Mouse (Mus musculus): Measurements from ENCODE around the gene Hist1h2bn.
"Not testable (repeated sequence)": the region's sequence is repeated elsewhere in the genome, so short reads cannot be mapped to it uniquely, and the experiment has no call there.

Gene Hist1h2bn

DNA sequence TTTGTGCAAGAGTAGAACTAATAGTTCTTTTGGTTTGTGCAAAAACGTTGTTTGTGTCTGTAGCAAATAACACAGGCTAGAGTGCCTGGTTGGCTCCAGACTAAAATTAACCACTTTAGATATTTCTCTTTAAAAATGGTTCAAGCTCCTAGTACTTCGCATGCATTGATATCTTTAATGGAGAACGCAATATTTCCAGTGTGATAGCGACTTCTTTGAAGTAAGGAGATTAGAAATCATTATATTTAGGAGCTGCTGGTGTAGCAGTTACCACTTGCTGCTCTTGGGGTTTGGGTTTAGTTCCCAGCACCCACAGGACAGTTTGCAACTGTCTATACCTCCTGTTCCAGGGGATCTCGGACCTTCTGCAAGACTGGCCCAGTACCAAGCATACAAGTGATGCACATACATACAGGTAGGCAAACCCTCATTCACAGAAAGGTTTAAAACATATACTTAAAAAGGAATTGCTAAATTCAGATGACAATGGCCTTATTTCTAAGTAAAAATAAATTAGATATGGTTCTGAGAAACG, 27.2 kb downstream of the Hist1h2bn start:
- no peak for DNase-seq (ENCODE audit: low read depth, low spot score)

- DNase-seq (ENCODE audit: low read depth, low spot score): no peak
Observed at GRCm38 (mm10) chr13:21781639-21782038, 27.7 kb downstream of the Hist1h2bn start.

DNA sequence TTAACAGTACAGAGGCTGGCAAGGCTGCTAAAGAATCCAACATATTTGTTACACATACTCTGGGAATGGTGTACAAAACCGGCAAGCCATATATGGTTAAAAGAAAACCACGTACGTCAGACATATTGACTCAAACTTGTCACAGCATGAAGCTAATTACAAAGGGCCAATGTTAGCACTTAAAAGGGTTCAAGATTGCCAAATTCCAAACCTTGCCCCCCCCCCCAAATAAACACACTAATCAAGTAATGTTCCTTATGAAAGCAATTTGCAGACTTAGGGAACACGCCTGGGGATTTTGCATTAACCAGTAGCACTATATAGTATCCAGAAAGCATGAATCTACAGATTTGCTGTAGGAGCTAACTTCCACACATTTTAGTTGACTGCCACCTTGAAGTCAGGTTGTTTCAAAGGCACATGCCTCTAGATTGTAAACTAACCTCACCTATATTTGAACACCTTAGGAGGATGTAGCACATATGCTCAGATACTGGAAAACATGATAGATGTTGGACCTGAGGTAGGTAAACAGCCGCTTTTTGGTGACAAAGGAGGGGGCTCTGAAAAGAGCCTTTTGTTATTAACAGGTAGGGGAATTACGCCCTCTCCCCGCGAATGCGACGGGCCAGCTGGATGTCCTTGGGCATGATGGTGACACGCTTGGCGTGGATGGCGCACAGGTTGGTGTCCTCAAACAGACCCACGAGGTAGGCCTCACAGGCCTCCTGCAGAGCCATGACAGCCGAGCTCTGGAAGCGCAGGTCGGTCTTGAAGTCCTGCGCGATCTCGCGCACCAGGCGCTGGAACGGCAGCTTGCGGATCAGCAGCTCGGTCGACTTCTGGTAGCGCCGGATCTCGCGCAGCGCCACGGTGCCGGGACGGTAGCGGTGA, 28.7 kb downstream of the Hist1h2bn start:
- peak; percentile 78 for DNase-seq (ENCODE audit: low read depth, low spot score)

- peak; percentile 93 for DNase-seq (ENCODE audit: low read depth, low spot score)
Observed at GRCm38 (mm10) chr13:21783255-21783617, 29.3 kb downstream of the Hist1h2bn start, which contains the start of gene Hist1h3i. Gene Hist1h3i (minus strand): TSS chr13:21783370.

- peak; percentile 82 for DNase-seq (ENCODE audit: low read depth, low spot score)
Observed at GRCm38 (mm10) chr13:21783734-21784161, 29.8 kb downstream of the Hist1h2bn start.

GRCm38 (mm10) chr13:21784311-21784710, 30.4 kb downstream of the Hist1h2bn start:
- DNase-seq (ENCODE audit: low read depth, low spot score): no peak

- peak; percentile 72 for DNase-seq (ENCODE audit: low read depth, low spot score)
Observed at GRCm38 (mm10) chr13:21786189-21786898, 32.4 kb downstream of the Hist1h2bn start.

DNA sequence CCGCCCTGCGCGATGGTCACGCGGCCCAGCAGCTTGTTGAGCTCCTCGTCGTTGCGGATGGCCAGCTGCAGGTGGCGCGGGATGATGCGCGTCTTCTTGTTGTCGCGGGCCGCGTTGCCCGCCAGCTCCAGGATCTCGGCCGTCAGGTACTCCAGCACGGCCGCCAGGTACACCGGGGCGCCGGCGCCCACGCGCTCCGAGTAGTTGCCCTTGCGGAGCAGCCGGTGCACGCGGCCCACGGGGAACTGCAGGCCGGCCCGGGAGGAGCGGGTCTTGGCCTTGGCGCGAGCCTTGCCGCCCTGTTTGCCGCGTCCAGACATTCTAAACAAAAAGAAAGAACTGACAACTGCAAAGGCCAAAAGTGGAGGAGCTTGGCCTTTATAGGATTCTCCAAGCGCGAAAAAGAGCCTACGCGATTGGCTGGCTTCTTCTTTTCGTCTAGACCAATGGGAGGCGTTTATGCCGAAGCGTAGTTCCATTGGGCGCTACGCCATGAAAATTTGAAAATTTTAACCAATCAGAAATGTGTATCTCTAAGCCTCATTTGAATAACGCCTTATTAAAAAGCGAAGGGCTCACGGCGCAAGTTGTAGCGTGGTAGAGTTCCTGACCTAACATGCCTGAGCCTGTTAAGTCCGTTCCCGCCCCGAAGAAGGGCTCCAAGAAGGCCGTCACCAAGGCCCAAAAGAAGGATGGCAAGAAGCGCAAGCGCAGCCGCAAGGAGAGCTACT, 33.1 kb downstream of the Hist1h2bn start, which contains the start of the genes Hist1h2an and Hist1h2bp:
Gene Hist1h2an (minus strand): TSS at position 320 of the 731 bp plus-strand sequence.
Gene Hist1h2bp (plus strand): TSS at position 563 of the 731 bp plus-strand sequence.
- peak; percentile 99 for DNase-seq (ENCODE audit: low read depth, low spot score)

GRCm38 (mm10) chr13:21787760-21788593, 34.1 kb downstream of the Hist1h2bn start:
- peak; percentile 70 for DNase-seq (ENCODE audit: low read depth, low spot score)

DNA sequence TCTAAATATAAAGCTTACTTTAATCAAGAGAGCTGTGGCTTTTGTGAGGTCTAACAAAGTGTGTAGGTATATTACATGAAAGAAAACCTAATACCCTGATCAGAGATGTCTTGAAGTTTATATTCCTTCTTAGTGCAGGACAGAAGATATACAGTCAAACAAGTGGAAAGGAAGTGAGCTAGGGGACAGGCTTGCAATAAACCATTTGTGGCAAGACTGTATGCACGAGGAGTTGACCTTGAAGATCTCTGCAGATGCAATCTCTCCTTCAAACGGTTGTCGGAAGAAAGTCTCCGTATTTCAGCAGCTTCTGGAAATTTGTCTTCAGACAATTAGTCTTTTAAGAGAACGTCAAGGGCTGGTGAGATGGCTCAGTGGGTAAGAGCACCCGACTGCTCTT, 36.0 kb downstream of the Hist1h2bn start:
- peak; percentile 42 for DNase-seq (ENCODE audit: low read depth, low spot score)

- DNase-seq (ENCODE audit: low read depth, low spot score): peak; percentile 93
Observed at GRCm38 (mm10) chr13:21790601-21791283, 36.8 kb downstream of the Hist1h2bn start.

GRCm38 (mm10) chr13:21795584-21795983, 41.7 kb downstream of the Hist1h2bn start:
- DNase-seq (ENCODE audit: low read depth, low spot score): peak; percentile 71

DNA sequence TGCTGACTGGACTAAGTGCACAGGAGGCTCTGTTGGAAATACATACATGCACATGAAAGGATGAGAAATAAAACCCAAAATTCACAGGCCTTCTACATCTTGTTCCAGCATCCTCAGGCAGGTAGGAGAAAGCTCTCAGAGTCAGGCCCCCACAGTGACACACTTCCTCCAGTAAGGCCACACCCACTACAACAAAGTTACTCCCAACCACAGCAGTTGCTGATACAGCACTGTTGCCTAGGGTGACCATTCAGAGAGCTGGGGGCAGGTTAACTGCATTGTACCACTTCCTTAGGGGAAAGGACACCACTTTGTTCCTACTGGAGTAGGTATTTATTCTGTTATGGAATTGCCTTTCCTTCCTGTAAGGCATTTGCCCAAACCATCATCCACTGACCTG, 43.2 kb downstream of the Hist1h2bn start:
- not testable (repeated sequence) for DNase-seq (ENCODE audit: low read depth, low spot score)

DNA sequence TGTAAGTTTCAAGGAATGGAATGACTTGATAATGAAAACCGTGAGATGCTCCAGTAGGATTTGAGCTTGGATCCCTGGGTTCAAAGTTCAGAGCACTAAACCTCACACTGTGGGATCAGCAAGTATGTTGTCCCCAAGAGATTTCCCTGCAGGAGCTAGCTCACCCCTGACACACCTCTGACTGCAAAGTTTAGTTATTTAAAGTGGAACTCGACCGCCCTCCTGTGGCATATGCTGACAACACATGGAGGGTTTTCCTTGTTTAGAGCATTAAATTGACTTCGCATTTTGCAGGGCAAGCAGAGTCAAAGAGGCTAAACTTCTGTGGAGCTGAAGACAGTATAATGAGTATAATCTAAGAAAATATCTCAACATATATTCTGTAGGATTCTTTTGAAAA, 49.1 kb downstream of the Hist1h2bn start:
- not testable (repeated sequence) for DNase-seq (ENCODE audit: low read depth, low spot score)
